Mouse (Mus musculus) naive thymus-derived CD4-positive, alpha-beta T cell, adult 2 months (primary cell): ENCODE results near the gene Wnk4.

Experiments used
- DNase-seq: peaks from one replicate; pipeline ENCODE4 v3.0.0-alpha.2; 2011; ENCODE audit warnings: low read depth

The Wnk4 gene

GRCm38 (mm10) chr11:101245071-101245470, 15.3 kb upstream of the Wnk4 start:
- DNase-seq = no peak

GRCm38 (mm10) chr11:101245855-101246701, 14.3 kb upstream of the Wnk4 start, which contains the start of gene Ramp2:
Gene Ramp2 (plus strand): TSS chr11:101246028.
- peak; percentile 25 for DNase-seq

- no peak for DNase-seq
These were observed 13.7 kb upstream of the Wnk4 start for GRCm38 (mm10) chr11:101246702-101247012.

- no peak for DNase-seq
These were observed 12.8 kb upstream of the Wnk4 start for GRCm38 (mm10) chr11:101247521-101248030.

GRCm38 (mm10) chr11:101248258-101248994, 11.9 kb upstream of the Wnk4 start:
- DNase-seq = peak; percentile 80

- no peak for DNase-seq
These were observed 9.3 kb upstream of the Wnk4 start for GRCm38 (mm10) chr11:101251031-101251430.

GRCm38 (mm10) chr11:101252941-101253340, 7.4 kb upstream of the Wnk4 start:
- peak; percentile 65 for DNase-seq

- DNase-seq = peak; percentile 89
These were observed 6.6 kb upstream of the Wnk4 start, which contains the start of gene Vps25 for GRCm38 (mm10) chr11:101253613-101254389. Gene Vps25 (plus strand): TSS chr11:101253707.

- no peak for DNase-seq
These were observed 4.3 kb upstream of the Wnk4 start for GRCm38 (mm10) chr11:101255826-101256775.

- DNase-seq = no peak
These were observed 1.1 kb upstream of the Wnk4 start for GRCm38 (mm10) chr11:101259261-101259712.

- DNase-seq = peak; percentile 39
These were observed 536 bp downstream of the Wnk4 start for GRCm38 (mm10) chr11:101260826-101261380.

GRCm38 (mm10) chr11:101262272-101262967, 2.1 kb downstream of the Wnk4 start:
- DNase-seq = peak; percentile 24

- no peak for DNase-seq
These were observed 3.0 kb downstream of the Wnk4 start for GRCm38 (mm10) chr11:101263138-101263988.

GRCm38 (mm10) chr11:101263989-101264280, 3.6 kb downstream of the Wnk4 start:
- no peak for DNase-seq

- no peak for DNase-seq
These were observed 4.6 kb downstream of the Wnk4 start for GRCm38 (mm10) chr11:101264954-101265471.

- DNase-seq = no peak
These were observed 5.5 kb downstream of the Wnk4 start for GRCm38 (mm10) chr11:101265906-101266305.

- no peak for DNase-seq
These were observed 9.3 kb downstream of the Wnk4 start for GRCm38 (mm10) chr11:101269577-101270116.

- no peak for DNase-seq
These were observed 12.1 kb downstream of the Wnk4 start for GRCm38 (mm10) chr11:101272446-101272845.

GRCm38 (mm10) chr11:101275309-101275708, 14.9 kb downstream of the Wnk4 start:
- DNase-seq = no peak
